Mouse (Mus musculus) lung, adult 18-20 months (tissue): ENCODE data around the gene Mfap5.
"Not testable (repeated sequence)": the region's sequence is repeated elsewhere in the genome, so short reads cannot be mapped to it uniquely, and the experiment has no call there.

Experiments used
- DNase-seq, 2 experiments: peaks; one replicate each; pipeline ENCODE4 v3.0.0; 2022; ENCODE audit warnings: mixed read lengths in 2 of 2

The Mfap5 gene

GRCm38 (mm10) chr6:122505545-122505944 is at the start of gene Mfap5:
Mfap5 (plus strand) TSS chr6:122505845.
- DNase-seq = no peak

DNA sequence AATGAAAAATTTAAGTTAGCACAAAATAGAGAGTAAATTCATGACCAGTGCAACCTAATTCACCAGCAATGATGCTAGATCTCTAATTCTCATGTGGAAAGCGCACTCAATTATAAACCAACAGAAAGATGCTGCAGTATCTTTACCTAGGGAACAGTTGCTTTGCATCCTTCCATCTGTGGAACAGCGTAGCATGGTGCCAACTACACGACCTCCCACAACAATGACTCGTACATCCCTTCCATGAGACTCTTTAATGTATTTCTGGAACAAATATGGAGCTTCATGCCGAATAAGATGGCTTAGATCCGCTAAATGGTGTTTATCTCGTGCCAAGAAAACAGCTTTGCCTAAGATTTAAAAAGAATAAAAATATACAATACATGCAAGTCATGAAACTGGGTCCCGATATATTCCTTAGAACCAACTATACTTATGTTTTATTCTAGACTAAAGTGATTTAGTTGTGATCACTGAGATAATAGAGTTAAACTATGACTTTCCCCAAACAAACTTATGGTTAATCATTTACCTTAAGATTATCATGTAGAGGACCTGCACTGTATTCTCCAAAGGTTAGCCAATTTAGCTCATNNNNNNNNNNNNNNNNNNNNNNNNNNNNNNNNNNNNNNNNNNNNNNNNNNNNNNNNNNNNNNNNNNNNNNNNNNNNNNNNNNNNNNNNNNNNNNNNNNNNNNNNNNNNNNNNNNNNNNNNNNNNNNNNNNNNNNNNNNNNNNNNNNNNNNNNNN is 46.5 kb upstream of the Mfap5 start:
- DNase-seq = no peak

DNA sequence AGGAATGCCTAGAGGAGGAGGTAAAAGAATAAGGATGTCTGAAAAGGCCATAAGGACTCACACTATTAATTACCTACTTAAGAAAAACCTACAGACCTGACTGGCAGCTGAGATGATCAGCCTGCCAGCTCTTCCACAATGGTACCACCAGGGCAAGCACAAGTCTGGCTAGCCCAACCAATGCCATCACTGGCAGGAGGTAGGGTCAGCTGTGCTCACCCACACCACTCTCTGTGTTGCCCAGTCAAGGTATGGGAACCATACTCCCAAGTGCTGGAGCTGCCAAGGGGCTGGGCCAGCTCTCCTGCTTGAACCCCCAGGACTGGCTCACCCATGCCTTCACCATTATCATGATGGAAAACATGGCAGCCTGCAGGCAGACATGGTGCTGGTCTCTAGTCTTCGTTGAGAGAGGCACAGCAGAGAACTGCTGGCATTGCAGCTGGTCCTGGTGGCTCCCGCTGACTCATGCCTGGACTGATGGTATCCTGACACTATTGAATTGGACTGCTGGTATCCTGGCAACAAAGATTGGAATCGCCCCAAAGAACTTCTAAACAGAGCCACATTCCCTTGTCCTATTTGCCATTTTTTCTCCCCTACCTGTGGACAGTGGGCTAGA is 39.4 kb upstream of the Mfap5 start:
- no peak for DNase-seq

GRCm38 (mm10) chr6:122469030-122469640 is 36.5 kb upstream of the Mfap5 start:
- DNase-seq = no peak

DNA sequence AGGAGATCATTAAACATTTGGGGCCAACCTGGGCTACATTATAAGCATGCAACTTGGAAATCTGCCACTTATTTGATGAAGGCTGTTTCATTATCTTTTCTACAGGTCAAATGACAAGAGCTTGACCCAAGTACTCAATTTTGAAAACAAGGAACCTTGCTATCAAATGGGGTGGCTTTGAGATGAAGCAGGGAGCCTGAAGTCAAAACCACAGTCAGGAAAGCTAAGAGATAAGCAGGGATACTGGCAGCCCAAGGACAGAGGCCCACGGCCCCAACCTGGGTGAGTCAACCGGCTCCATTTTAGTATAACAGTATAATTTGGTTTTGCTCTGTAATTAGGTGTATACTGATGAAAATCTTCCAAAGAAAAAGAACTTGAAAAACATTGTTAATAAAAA is 35.4 kb upstream of the Mfap5 start:
- DNase-seq = no peak

GRCm38 (mm10) chr6:122471461-122471860 is 34.2 kb upstream of the Mfap5 start:
- not testable (repeated sequence) for DNase-seq

GRCm38 (mm10) chr6:122478062-122478461 is 27.6 kb upstream of the Mfap5 start:
- DNase-seq = no peak

DNA sequence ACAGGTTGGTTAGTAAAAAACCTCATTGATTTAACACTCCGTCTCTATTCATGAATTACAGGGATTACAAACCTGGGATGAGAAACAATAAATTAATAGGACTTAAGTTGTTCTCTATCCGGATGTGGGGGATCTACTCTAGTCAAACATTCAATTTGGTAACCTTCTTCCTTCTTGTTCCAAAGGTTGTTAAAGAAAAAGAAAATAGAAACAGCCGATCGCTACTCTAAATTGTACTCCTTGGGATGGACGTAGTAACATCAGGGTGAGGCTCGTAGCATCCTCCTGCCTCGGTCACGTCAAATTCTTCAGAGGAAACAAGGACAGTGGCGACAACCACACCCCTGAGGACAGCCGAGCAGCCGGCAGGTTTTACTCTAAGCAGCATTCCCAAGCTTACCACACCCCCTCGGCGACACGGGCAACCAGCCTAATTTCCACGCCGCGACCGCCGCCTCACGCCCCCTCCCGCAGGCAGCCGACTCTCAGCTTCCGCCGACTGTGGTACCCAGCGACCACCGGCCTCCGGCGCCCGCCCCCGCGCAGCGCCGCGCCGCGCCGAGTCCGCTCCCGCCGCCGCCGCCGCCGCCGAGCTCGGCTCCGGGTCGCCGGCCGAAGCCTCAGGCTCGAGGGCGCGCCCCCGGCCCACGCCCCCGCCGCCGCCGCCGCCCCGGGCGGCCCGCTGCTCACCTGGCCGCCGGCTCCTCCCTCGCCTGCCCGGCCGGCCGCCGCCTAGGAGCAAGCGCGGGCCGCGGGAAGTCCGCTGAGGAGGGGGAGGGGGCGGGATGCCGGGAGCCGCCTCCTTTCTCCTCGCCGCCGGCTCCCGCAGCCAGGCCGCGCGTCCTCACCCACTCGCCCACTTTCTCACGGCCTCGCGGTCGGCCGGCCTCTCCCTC is 20.0 kb upstream of the Mfap5 start:
- no peak for DNase-seq

DNA sequence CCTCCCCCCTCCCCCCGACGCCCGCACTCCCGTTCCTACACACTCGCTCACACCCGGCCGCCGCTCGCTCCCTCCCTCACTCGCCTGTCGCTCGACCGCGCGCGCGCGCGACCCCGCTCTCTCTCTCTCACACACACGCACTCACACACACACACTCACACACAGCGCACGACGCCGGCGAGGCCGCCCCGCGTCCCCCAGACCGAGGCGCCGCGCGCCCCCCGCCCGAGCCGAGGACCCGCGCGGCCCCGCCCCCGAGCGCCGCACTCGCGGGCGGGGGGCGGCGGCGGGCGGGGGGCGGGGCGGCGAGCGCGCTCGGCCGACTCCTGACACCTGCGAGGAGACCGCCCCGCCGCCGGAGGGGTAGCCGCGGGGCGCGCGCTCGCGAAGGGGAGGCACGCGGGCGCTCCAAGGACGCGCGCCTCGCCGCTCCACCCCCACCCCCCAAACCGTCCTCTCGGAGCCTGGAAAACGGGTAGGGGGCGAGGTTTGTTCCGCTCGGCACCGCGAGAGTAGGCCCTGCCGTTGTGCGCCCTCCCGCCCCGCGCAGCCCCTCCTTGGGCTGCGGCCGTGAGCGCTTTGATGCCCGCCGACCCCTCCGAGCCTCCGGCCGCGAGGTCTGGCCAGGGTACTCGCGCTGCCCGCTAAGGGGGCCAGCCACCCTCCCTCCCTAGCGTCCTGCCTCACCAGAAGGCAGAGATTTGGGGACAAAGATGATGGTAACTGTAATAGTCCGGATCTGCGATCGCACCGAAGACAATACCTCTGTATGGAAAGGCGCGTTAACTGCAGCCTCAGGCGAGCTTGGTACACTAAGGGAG is 19.1 kb upstream of the Mfap5 start:
- DNase-seq = no peak

- no peak for DNase-seq
These were observed 14.6 kb upstream of the Mfap5 start for GRCm38 (mm10) chr6:122490929-122491512.

- peak; percentile 78 to 81 for DNase-seq
These were observed 14.1 kb upstream of the Mfap5 start for GRCm38 (mm10) chr6:122491557-122491956.

DNA sequence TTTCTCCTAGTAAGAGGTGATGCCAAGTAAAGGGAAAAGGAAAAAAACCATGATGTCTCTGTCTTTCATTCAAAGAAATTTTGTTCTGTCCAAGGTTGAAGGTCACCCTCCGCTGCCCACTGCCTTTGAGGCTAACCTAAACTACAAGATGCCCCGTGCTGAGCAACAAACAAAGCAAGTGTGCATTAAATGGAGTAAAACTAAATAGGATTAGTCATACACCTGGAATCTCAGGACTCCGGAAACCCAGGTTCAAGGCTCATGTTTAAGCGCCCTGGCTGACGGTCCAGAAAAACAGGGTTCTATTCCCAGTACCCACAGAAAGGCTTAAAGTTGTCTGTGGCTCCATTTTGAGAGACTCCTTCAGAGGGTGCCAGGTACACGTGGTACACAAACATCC is 13.2 kb upstream of the Mfap5 start:
- DNase-seq = no peak

GRCm38 (mm10) chr6:122493799-122494472 is 11.7 kb upstream of the Mfap5 start:
- no peak for DNase-seq

DNA sequence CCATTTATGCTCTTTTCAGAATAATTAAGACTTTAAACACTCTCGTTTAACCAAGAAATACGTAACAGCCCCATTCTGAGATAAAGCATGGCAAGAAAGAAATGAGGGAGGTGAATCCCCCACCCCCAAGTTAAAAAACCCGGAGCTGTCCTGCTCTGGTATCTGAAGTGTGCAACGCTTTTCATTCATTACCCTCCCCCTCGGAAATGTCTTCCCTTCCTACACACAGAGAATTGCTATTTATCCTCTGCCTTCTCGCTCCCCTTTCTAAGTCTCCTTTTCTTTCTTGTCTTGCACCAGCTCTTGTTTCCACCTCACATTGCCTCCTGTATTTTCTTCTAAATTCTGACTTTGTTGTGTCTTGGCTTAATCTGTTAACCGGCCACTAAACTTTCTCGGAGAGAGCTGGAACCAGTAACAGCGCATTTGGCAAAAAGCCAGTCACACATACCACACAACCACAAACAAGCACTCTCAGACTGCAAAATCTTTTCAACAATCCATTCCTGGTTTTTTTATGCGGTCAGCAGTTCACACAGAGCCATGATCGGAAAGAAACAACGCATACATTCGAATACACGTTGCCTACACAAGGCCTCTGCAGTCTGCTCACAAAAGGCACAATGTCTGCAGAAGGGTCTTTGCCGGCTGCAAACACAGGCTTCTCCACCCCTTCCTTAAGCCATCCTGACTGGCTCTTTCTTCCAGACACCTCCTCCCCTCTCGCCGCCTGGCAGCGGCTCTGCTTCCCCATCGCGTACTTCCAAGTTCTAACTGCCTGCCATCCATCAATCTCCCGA is 10.4 kb upstream of the Mfap5 start:
- DNase-seq = peak; percentile 47 to 54

- no peak for DNase-seq
These were observed 9.1 kb upstream of the Mfap5 start for GRCm38 (mm10) chr6:122496501-122496900.

- no peak for DNase-seq
These were observed 7.0 kb upstream of the Mfap5 start, which contains the start of gene Rimklb for GRCm38 (mm10) chr6:122498661-122499060. Rimklb (minus strand) TSS chr6:122498761.

- no peak for DNase-seq
These were observed 604 bp upstream of the Mfap5 start for GRCm38 (mm10) chr6:122505041-122505440.

GRCm38 (mm10) chr6:122508494-122508893 is 2.8 kb downstream of the Mfap5 start:
- DNase-seq = peak; percentile 28 to 36

GRCm38 (mm10) chr6:122512914-122513878 is 7.6 kb downstream of the Mfap5 start:
- no peak for DNase-seq
